Mouse (Mus musculus): ENCODE results near the gene Atp6v0a1. TPM values are rescaled to one million over a fixed set of nuclear protein-coding genes. Genes with fewer than 3 reads are reported as not detected.
A peak's percentile ranks its signal among the peaks of the same experiment; 100 is the strongest.

Atp6v0a1 gene
- total RNA-seq, 2 experiments from 2014 or later = 55.7 to 57.7 TPM

- intact Hi-C loops (cut with DNase I) = loop anchor here (5.0 kb wide), 1 partner anchor 321 kb away; the partner anchor contains the start of gene Kcnh4
Measured at GRCm38 (mm10) chr11:101078121-101078520, 68.9 kb downstream of the Atp6v0a1 start, which contains the start of gene Hsd17b1. Gene Hsd17b1 (plus strand): TSS chr11:101078411.

GRCm38 (mm10) chr11:101079746-101080145, 70.5 kb downstream of the Atp6v0a1 start:
- no peak for DNase-seq
- intact Hi-C loops (cut with DNase I) = loop anchor here (5.0 kb wide), 1 partner anchor 322 kb away; the partner anchor contains the start of gene Kcnh4

More at GRCm38 (mm10) chr11:101078121-101078520, 68.9 kb downstream of the Atp6v0a1 start, which contains the start of gene Hsd17b1:
- DNase-seq = no peak

- DNase-seq = no peak
- intact Hi-C loops (cut with DNase I) = no loop called here
Measured at GRCm38 (mm10) chr11:101080421-101080820, 71.2 kb downstream of the Atp6v0a1 start.

- no peak for DNase-seq
- intact Hi-C loops (cut with DNase I) = no loop called here
Measured at GRCm38 (mm10) chr11:101081659-101082058, 72.4 kb downstream of the Atp6v0a1 start.

GRCm38 (mm10) chr11:101082208-101083082, 73.2 kb downstream of the Atp6v0a1 start, which contains the start of gene Coasy:
Gene Coasy (plus strand): TSS chr11:101082565.
- peak; percentile 74 to 76 for DNase-seq
- intact Hi-C loops (cut with DNase I) = no loop called here

GRCm38 (mm10) chr11:101083083-101083697, 73.9 kb downstream of the Atp6v0a1 start:
- intact Hi-C loops (cut with DNase I) = no loop called here
- no peak for DNase-seq

- intact Hi-C loops (cut with DNase I) = no loop called here
- DNase-seq = no peak
Measured at GRCm38 (mm10) chr11:101084246-101084645, 75.0 kb downstream of the Atp6v0a1 start.

- intact Hi-C loops (cut with DNase I) = no loop called here
- no peak for DNase-seq
Measured at GRCm38 (mm10) chr11:101084811-101085210, 75.6 kb downstream of the Atp6v0a1 start.

- no peak for DNase-seq
- intact Hi-C loops (cut with DNase I) = no loop called here
Measured at GRCm38 (mm10) chr11:101085617-101086322, 76.5 kb downstream of the Atp6v0a1 start.

GRCm38 (mm10) chr11:101086323-101086674, 77.0 kb downstream of the Atp6v0a1 start:
- DNase-seq = no peak
- intact Hi-C loops (cut with DNase I) = no loop called here

- peak; percentile 75 to 86 for DNase-seq
- intact Hi-C loops (cut with DNase I) = no loop called here
Measured at GRCm38 (mm10) chr11:101086756-101087681, 77.8 kb downstream of the Atp6v0a1 start, which contains the start of gene Mlx. Gene Mlx (plus strand): TSS chr11:101087277.

GRCm38 (mm10) chr11:101087682-101088055, 78.4 kb downstream of the Atp6v0a1 start:
- intact Hi-C loops (cut with DNase I) = no loop called here
- no peak for DNase-seq

- no peak for DNase-seq
- intact Hi-C loops (cut with DNase I) = no loop called here
Measured at GRCm38 (mm10) chr11:101089931-101090330, 80.7 kb downstream of the Atp6v0a1 start.

GRCm38 (mm10) chr11:101094930-101095313, 85.7 kb downstream of the Atp6v0a1 start:
- intact Hi-C loops (cut with DNase I) = loop anchor here (1.0 kb wide), 1 partner anchor 80 kb away; the partner anchor contains the start of gene Ccr10

GRCm38 (mm10) chr11:101095314-101096024, 86.2 kb downstream of the Atp6v0a1 start, which contains the start of gene Psmc3ip:
Gene Psmc3ip (minus strand): TSS chr11:101095436.
- intact Hi-C loops (cut with DNase I) = loop anchor here (1.0 kb wide), 1 partner anchor 80 kb away; the partner anchor contains the start of gene Ccr10
- peak; percentile 93 to 96 for DNase-seq

More at GRCm38 (mm10) chr11:101094930-101095313, 85.7 kb downstream of the Atp6v0a1 start:
- DNase-seq = no peak

- no peak for DNase-seq
- intact Hi-C loops (cut with DNase I) = no loop called here
Measured at GRCm38 (mm10) chr11:101098231-101098630, 89.0 kb downstream of the Atp6v0a1 start.

GRCm38 (mm10) chr11:101103011-101103410, 93.8 kb downstream of the Atp6v0a1 start:
- no peak for DNase-seq
- intact Hi-C loops (cut with DNase I) = no loop called here

- intact Hi-C loops (cut with DNase I) = no loop called here
- no peak for DNase-seq
Measured at GRCm38 (mm10) chr11:101109351-101109750, 100.1 kb downstream of the Atp6v0a1 start.

- DNase-seq = no peak
- intact Hi-C loops (cut with DNase I) = no loop called here
Measured at GRCm38 (mm10) chr11:101110708-101111107, 101.5 kb downstream of the Atp6v0a1 start.

Measured in gastrocnemius, postnatal 36 days (tissue).